Mouse (Mus musculus) heart, adult 18-20 months (tissue): ENCODE measurements around the gene Ube2e1. TPM values are rescaled to one million over a fixed set of nuclear protein-coding genes. Genes with fewer than 3 reads are reported as not detected.

Source experiments
- DNase-seq, 2 experiments: peaks; one replicate each; pipeline ENCODE4 v3.0.0; 2021 to 2022; ENCODE audit warnings: mixed read lengths in 1 of 2
- long read RNA-seq, 2 experiments: library from polyadenylated mRNA; stranded (forward); transcript quantifications; one replicate each; pipeline ENCODE4 v2.0.0; 2021
- total RNA-seq, 2 experiments: library from RNA; stranded (reverse); gene quantifications; 2 replicates each; pipeline ENCODE4 v1.2.3; 2021

Gene Ube2e1
- total RNA-seq, result 10 to 100 TPM; 40.8 to 45.5 TPM
- long read RNA-seq, experiment 1, partial matches to known transcripts, result 5 of 12 reads
- long read RNA-seq, experiment 1, other reads (novel, unspliced or antisense), result 4 of 12 reads
- long read RNA-seq, experiment 2, partial matches to known transcripts, result 2 of 4 reads
- long read RNA-seq, experiment 2, other reads (novel, unspliced or antisense), result 0 of 4 reads

- peak; percentile 82 to 85 for DNase-seq
Measured at GRCm38 (mm10) chr14:18331693-18332131, at the start of gene Ube2e1. Gene Ube2e1, minus strand, starts transcription at chr14:18331859.

GRCm38 (mm10) chr14:18379841-18380240, 48.2 kb upstream of the Ube2e1 start:
- no peak for DNase-seq

GRCm38 (mm10) chr14:18377944-18378575, 46.4 kb upstream of the Ube2e1 start:
- peak in 1 of 2 experiments; percentile 33 for DNase-seq

GRCm38 (mm10) chr14:18376206-18376605, 44.5 kb upstream of the Ube2e1 start:
- peak in 1 of 2 experiments; percentile 16 for DNase-seq

GRCm38 (mm10) chr14:18373758-18374405, 42.2 kb upstream of the Ube2e1 start:
- DNase-seq, result no peak

GRCm38 (mm10) chr14:18372761-18373610, 41.3 kb upstream of the Ube2e1 start:
- no peak for DNase-seq

GRCm38 (mm10) chr14:18369031-18369430, 37.4 kb upstream of the Ube2e1 start:
- DNase-seq, result no peak

- no peak for DNase-seq
Measured at GRCm38 (mm10) chr14:18367025-18367424, 35.4 kb upstream of the Ube2e1 start.

GRCm38 (mm10) chr14:18364321-18364720, 32.7 kb upstream of the Ube2e1 start:
- DNase-seq, result no peak

GRCm38 (mm10) chr14:18356442-18356841, 24.8 kb upstream of the Ube2e1 start:
- DNase-seq, result no peak

- no peak for DNase-seq
Measured at GRCm38 (mm10) chr14:18355514-18356190, 24.0 kb upstream of the Ube2e1 start.

GRCm38 (mm10) chr14:18353525-18353924, 21.9 kb upstream of the Ube2e1 start:
- DNase-seq, result no peak

- DNase-seq, result no peak
Measured at GRCm38 (mm10) chr14:18352934-18353333, 21.3 kb upstream of the Ube2e1 start.

- no peak for DNase-seq
Measured at GRCm38 (mm10) chr14:18350680-18351079, 19.0 kb upstream of the Ube2e1 start.

- no peak for DNase-seq
Measured at GRCm38 (mm10) chr14:18349871-18350270, 18.2 kb upstream of the Ube2e1 start.

- DNase-seq, result peak in 1 of 2 experiments; percentile 17
Measured at GRCm38 (mm10) chr14:18343589-18343988, 11.9 kb upstream of the Ube2e1 start.

GRCm38 (mm10) chr14:18342749-18343148, 11.1 kb upstream of the Ube2e1 start:
- no peak for DNase-seq

GRCm38 (mm10) chr14:18341088-18341487, 9.4 kb upstream of the Ube2e1 start:
- no peak for DNase-seq

GRCm38 (mm10) chr14:18336106-18336505, 4.4 kb upstream of the Ube2e1 start:
- no peak for DNase-seq

- DNase-seq, result peak; percentile 27 to 51
Measured at GRCm38 (mm10) chr14:18330789-18331692, 618 bp downstream of the Ube2e1 start.
